Mouse (Mus musculus) embryonic fibroblast, embryonic 13.5 days (primary cell): ENCODE data around the gene Foxa3.

Source experiments
- CTCF ChIP-seq: IDR thresholded peaks from 2 replicates; pipeline ENCODE4 v1.5.1; 2011; ENCODE audit warnings: mild to moderate bottlenecking, control low read depth, low read length, moderate library complexity, borderline replicate concordance; ENCODE audit not compliant: insufficient read depth
- POLR2A ChIP-seq: IDR thresholded peaks from 2 replicates; pipeline ENCODE4 v1.6.1; 2011; ENCODE audit warnings: low read depth, mild to moderate bottlenecking, control low read depth, low read length, moderate library complexity

DNA sequence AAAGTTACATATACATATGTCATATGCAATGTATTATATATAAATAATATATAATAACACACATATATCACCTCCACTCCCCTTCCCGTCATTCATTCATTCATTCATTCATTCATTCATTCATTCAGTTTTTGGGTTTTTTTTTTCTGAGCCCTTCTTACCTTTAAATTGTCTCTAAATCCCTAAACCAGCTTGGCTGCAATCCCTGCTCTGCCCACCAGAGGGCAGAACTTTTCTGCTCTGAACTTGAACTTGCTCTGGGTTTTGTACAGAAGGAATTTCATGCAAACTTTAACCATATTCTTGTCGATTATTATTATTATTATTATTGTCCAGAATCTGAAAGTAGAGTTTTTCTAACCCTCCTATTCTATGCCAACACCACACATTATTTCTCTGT is 45.4 kb upstream of the Foxa3 start:
- TF ChIP-seq CTCF (0 out of 2 replicates have a peak, but pooled peaks have one; percentile 27), POLR2A (no peak)
